Mouse (Mus musculus) CH12.LX (cell line): ENCODE data around the gene Olfr71.

Experiments
- CHD1 ChIP-seq: IDR thresholded peaks from 2 replicates; pipeline ENCODE4 v1.6.1; 2012; ENCODE audit warnings: low read depth, low read length, improper control_type of control experiment, inconsistent platforms
- CHD2 ChIP-seq: IDR thresholded peaks from 2 replicates; pipeline ENCODE4 v1.6.1; 2011; ENCODE audit warnings: low read length, improper control_type of control experiment
- CTCF ChIP-seq, 2 experiments: IDR thresholded peaks in 1 of 2; conservative IDR thresholded peaks in 1 of 2; 2 replicates each; pipeline ENCODE4 v1.5.1; 2011 to 2012; ENCODE audit warnings: low read depth in 2 of 2, low read length in 2 of 2, improper control_type of control experiment in 1 of 2, inconsistent platforms in 1 of 2, mild to moderate bottlenecking in 1 of 2, moderate library complexity in 1 of 2
- E2F4 ChIP-seq: IDR thresholded peaks from 2 replicates; pipeline ENCODE4 v1.6.1; 2011; ENCODE audit warnings: low read depth, low read length, improper control_type of control experiment; ENCODE audit not compliant: insufficient replicate concordance
- EP300 ChIP-seq: IDR thresholded peaks from 2 replicates; pipeline ENCODE4 v1.6.1; 2011; ENCODE audit warnings: low read length, improper control_type of control experiment
- JUN ChIP-seq: IDR thresholded peaks from 2 replicates; pipeline ENCODE4 v1.6.1; 2011; ENCODE audit warnings: low read depth, mild to moderate bottlenecking, low read length, improper control_type of control experiment, moderate library complexity; ENCODE audit not compliant: insufficient read depth
- MAFK ChIP-seq: IDR thresholded peaks from 2 replicates; pipeline ENCODE4 v1.6.1; 2011; ENCODE audit warnings: low read length, improper control_type of control experiment; ENCODE audit not compliant: insufficient replicate concordance
- MAX ChIP-seq: IDR thresholded peaks from 2 replicates; pipeline ENCODE4 v1.6.1; 2011; ENCODE audit warnings: low read length, improper control_type of control experiment
- MEF2A ChIP-seq: IDR thresholded peaks from 2 replicates; pipeline ENCODE4 v1.6.1; 2014; ENCODE audit warnings: low read depth, mild to moderate bottlenecking, inconsistent platforms, low read length, improper control_type of control experiment, borderline replicate concordance
- NRF1 ChIP-seq: IDR thresholded peaks from 2 replicates; pipeline ENCODE4 v1.6.1; 2014; ENCODE audit warnings: low read depth, mild to moderate bottlenecking, inconsistent platforms, low read length, improper control_type of control experiment, moderate library complexity
- POLR2A ChIP-seq: IDR thresholded peaks from 2 replicates; pipeline ENCODE4 v1.6.1; 2011; ENCODE audit warnings: low read depth, mild to moderate bottlenecking, improper control_type of control experiment, low read length
- POLR2AphosphoS2 ChIP-seq: IDR thresholded peaks from 2 replicates; pipeline ENCODE4 v1.6.1; 2011; ENCODE audit warnings: low read depth, low read length, improper control_type of control experiment
- TCF12 ChIP-seq: IDR thresholded peaks from 2 replicates; pipeline ENCODE4 v1.6.1; 2014; ENCODE audit warnings: low read depth, mild to moderate bottlenecking, inconsistent platforms, low read length, improper control_type of control experiment
- UBTF ChIP-seq: IDR thresholded peaks from 2 replicates; pipeline ENCODE4 v1.6.1; 2012; ENCODE audit warnings: low read depth, mild to moderate bottlenecking, inconsistent platforms, low read length, improper control_type of control experiment, moderate library complexity

DNA sequence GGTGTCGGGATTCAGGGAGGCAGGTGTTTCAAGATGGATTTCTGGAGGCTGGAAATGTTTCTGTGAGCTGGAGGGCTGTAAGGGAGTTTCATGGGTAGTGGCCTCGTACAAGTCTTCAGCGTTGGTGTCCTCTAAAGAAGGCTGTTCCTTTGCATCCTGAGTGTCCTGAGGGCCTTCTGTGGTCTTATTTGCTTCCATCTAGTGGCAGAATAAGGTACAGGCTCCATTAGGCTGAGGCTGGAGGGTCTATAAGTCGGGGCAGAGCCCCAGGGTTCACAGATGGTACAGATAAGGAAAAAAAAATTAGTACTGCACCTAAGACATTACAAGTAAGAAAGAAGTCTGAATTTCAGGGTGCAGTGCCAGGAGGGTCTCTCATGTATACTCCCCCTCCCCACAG lies 43.6 kb downstream of the Olfr71 start:
- no peak for TF ChIP-seq MAX
- no peak for TF ChIP-seq JUN
- TF ChIP-seq CHD1 = no peak
- no peak for TF ChIP-seq POLR2AphosphoS2
- no peak for TF ChIP-seq MEF2A
- TF ChIP-seq NRF1 = no peak
- TF ChIP-seq CTCF (conservative IDR thresholded peaks at IDR 0.05 in 1 of 2, IDR thresholded peaks at IDR 0.05 in 1 of 2; ENCODE audit: low read depth in 2 of 2, low read length in 2 of 2) = peak; percentile 53 to 67
- TF ChIP-seq EP300 = no peak
- TF ChIP-seq POLR2A = no peak
- TF ChIP-seq UBTF = no peak
- no peak for TF ChIP-seq CHD2
- no peak for TF ChIP-seq TCF12
- TF ChIP-seq MAFK = no peak
- TF ChIP-seq E2F4 = no peak
